Mouse (Mus musculus): Measurements from ENCODE around the gene Reg3d. TPM values are rescaled to one million over a fixed set of nuclear protein-coding genes. Genes with fewer than 3 reads are reported as not detected.

The Reg3d gene
- total and polyA plus RNA-seq, 2 experiments from 2014 or later, result not detected

- Histone ChIP-seq H3K9me3 (ENCODE audit: low read length) (no peaks in the 10 kb centered on the region), H3K4me1 (ENCODE audit: insufficient read depth, low read length) (no peaks in the 10 kb centered on the region), H3K27ac (ENCODE audit: low read depth, low read length) (no peak within 1 kb of the TSS), H3K4me2 (ENCODE audit: low read depth, low read length, poor library complexity, severe bottlenecking) (no peak within 1 kb of the TSS), H3K9ac (replicated peaks; ENCODE audit: low read length, poor library complexity, severe bottlenecking) (no peak within 1 kb of the TSS), H3K4me3 (ENCODE audit: low read depth, low read length) (no peak within 1 kb of the TSS), H3K27me3 (ENCODE audit: insufficient read depth, low read length) (no peaks in the 10 kb centered on the region), H3K36me3 (ENCODE audit: insufficient read depth, low read length) (no peaks in the 10 kb centered on the region)
- DNase-seq (ENCODE audit: low spot score), result no peak
- TF ChIP-seq CTCF (IDR thresholded peaks at IDR 0.05), result no peak
- 92% methylated on average over 2 of the region's 2 CpGs for WGBS
- ATAC-seq (ENCODE audit: low FRiP score), result no peak
Observed at GRCm38 (mm10) chr6:78370357-78370756, 8.3 kb downstream of the Reg3d start, which contains the start of gene Reg3b. TSS of gene Reg3b (plus strand) at chr6:78370657.

GRCm38 (mm10) chr6:78361971-78362563 lies 16.6 kb downstream of the Reg3d start:
- H3K27ac ChIP-seq (ENCODE audit: low read depth, low read length), result no peak overlapping the region
- no peak for ATAC-seq (ENCODE audit: low FRiP score)
- H3K9me3 ChIP-seq (ENCODE audit: low read length), result no peaks in the 10 kb centered on the region
- no peak overlapping the region for H3K4me3 ChIP-seq (ENCODE audit: low read depth, low read length)
- DNase-seq (ENCODE audit: low spot score), result no peak
- H3K27me3 ChIP-seq (ENCODE audit: insufficient read depth, low read length), result no peaks in the 10 kb centered on the region
- WGBS, result 65% methylated on average over 2 of the region's 2 CpGs
- H3K36me3 ChIP-seq (ENCODE audit: insufficient read depth, low read length), result no peaks in the 10 kb centered on the region
- no peak overlapping the region for H3K4me2 ChIP-seq (ENCODE audit: low read depth, low read length, poor library complexity, severe bottlenecking)
- no peaks in the 10 kb centered on the region for H3K4me1 ChIP-seq (ENCODE audit: insufficient read depth, low read length)
- no peak overlapping the region for H3K9ac ChIP-seq (replicated peaks; ENCODE audit: low read length, poor library complexity, severe bottlenecking)
- no peak for TF ChIP-seq CTCF (IDR thresholded peaks at IDR 0.05)

- no peak overlapping the region for H3K9ac ChIP-seq (replicated peaks; ENCODE audit: low read length, poor library complexity, severe bottlenecking)
- H3K4me3 ChIP-seq (ENCODE audit: low read depth, low read length), result no peak overlapping the region
- DNase-seq (ENCODE audit: low spot score), result no peak
- H3K9me3 ChIP-seq (ENCODE audit: low read length), result no peaks in the 10 kb centered on the region
- 96% methylated on average over 2 of the region's 2 CpGs for WGBS
- ATAC-seq (ENCODE audit: low FRiP score), result no peak
- H3K27me3 ChIP-seq (ENCODE audit: insufficient read depth, low read length), result no peaks in the 10 kb centered on the region
- no peak overlapping the region for H3K27ac ChIP-seq (ENCODE audit: low read depth, low read length)
- TF ChIP-seq CTCF (IDR thresholded peaks at IDR 0.05), result no peak
- H3K4me2 ChIP-seq (ENCODE audit: low read depth, low read length, poor library complexity, severe bottlenecking), result no peak overlapping the region
- no peaks in the 10 kb centered on the region for H3K4me1 ChIP-seq (ENCODE audit: insufficient read depth, low read length)
- H3K36me3 ChIP-seq (ENCODE audit: insufficient read depth, low read length), result no peaks in the 10 kb centered on the region
Observed at GRCm38 (mm10) chr6:78341689-78342088, 37.0 kb downstream of the Reg3d start.

- Histone ChIP-seq H3K4me2 (ENCODE audit: low read depth, low read length, poor library complexity, severe bottlenecking) (no peak overlapping the region), H3K9ac (replicated peaks; ENCODE audit: low read length, poor library complexity, severe bottlenecking) (no peak overlapping the region), H3K27me3 (ENCODE audit: insufficient read depth, low read length) (no peaks in the 10 kb centered on the region), H3K4me3 (ENCODE audit: low read depth, low read length) (no peak overlapping the region), H3K36me3 (ENCODE audit: insufficient read depth, low read length) (no peaks in the 10 kb centered on the region), H3K9me3 (ENCODE audit: low read length) (no peaks in the 10 kb centered on the region), H3K27ac (ENCODE audit: low read depth, low read length) (no peak overlapping the region), H3K4me1 (ENCODE audit: insufficient read depth, low read length) (no peaks in the 10 kb centered on the region)
- DNase-seq (ENCODE audit: low spot score), result no peak
- no peak for TF ChIP-seq CTCF (IDR thresholded peaks at IDR 0.05)
- ATAC-seq (ENCODE audit: low FRiP score), result no peak
Observed at GRCm38 (mm10) chr6:78340296-78340695, 38.4 kb downstream of the Reg3d start.

- Histone ChIP-seq H3K27me3 (ENCODE audit: insufficient read depth, low read length) (no peaks in the 10 kb centered on the region), H3K27ac (ENCODE audit: low read depth, low read length) (no peak overlapping the region), H3K4me3 (ENCODE audit: low read depth, low read length) (no peak overlapping the region), H3K4me1 (ENCODE audit: insufficient read depth, low read length) (no peaks in the 10 kb centered on the region), H3K9me3 (ENCODE audit: low read length) (no peaks in the 10 kb centered on the region), H3K4me2 (ENCODE audit: low read depth, low read length, poor library complexity, severe bottlenecking) (no peak overlapping the region), H3K36me3 (ENCODE audit: insufficient read depth, low read length) (no peaks in the 10 kb centered on the region), H3K9ac (replicated peaks; ENCODE audit: low read length, poor library complexity, severe bottlenecking) (no peak overlapping the region)
- peak; percentile 91 for TF ChIP-seq CTCF (IDR thresholded peaks at IDR 0.05)
- 0 out of 2 replicates have a peak, but pooled peaks have one; percentile 41 for ATAC-seq (ENCODE audit: low FRiP score)
- peak; percentile 84 for DNase-seq (ENCODE audit: low spot score)
- 24% methylated on average over 7 of the region's 7 CpGs for WGBS
Observed at GRCm38 (mm10) chr6:78331919-78332569, 46.6 kb downstream of the Reg3d start.

- no peaks in the 10 kb centered on the region for H3K9me3 ChIP-seq (ENCODE audit: low read length)
- DNase-seq (ENCODE audit: low spot score) (no peak), ATAC-seq (ENCODE audit: low FRiP score) (no peak)
- H3K27me3 ChIP-seq (ENCODE audit: insufficient read depth, low read length), result no peaks in the 10 kb centered on the region
- H3K4me3 ChIP-seq (ENCODE audit: low read depth, low read length), result no peak overlapping the region
- no peak overlapping the region for H3K4me2 ChIP-seq (ENCODE audit: low read depth, low read length, poor library complexity, severe bottlenecking)
- no peak overlapping the region for H3K27ac ChIP-seq (ENCODE audit: low read depth, low read length)
- no peaks in the 10 kb centered on the region for H3K36me3 ChIP-seq (ENCODE audit: insufficient read depth, low read length)
- no peaks in the 10 kb centered on the region for H3K4me1 ChIP-seq (ENCODE audit: insufficient read depth, low read length)
- no peak for TF ChIP-seq CTCF (IDR thresholded peaks at IDR 0.05)
- WGBS, result 58% methylated on average over 2 of the region's 2 CpGs
- H3K9ac ChIP-seq (replicated peaks; ENCODE audit: low read length, poor library complexity, severe bottlenecking), result no peak overlapping the region
Observed at GRCm38 (mm10) chr6:78329166-78329565, 49.5 kb downstream of the Reg3d start.

All from midbrain, postnatal 0 days (tissue).